Mouse (Mus musculus) megakaryocyte, embryonic 14.5 days (primary cell): Measurements from ENCODE around the gene Serinc2.

Experiments used
- FLI1 ChIP-seq: IDR thresholded peaks from 2 replicates; pipeline ENCODE4 v1.6.1; 2012; ENCODE audit warnings: low read length, inconsistent platforms, mixed read lengths
- GATA1 ChIP-seq: IDR thresholded peaks from 3 replicates; pipeline ENCODE4 v1.6.1; 2012; ENCODE audit warnings: mixed read lengths, low read length, inconsistent platforms, borderline replicate concordance

DNA sequence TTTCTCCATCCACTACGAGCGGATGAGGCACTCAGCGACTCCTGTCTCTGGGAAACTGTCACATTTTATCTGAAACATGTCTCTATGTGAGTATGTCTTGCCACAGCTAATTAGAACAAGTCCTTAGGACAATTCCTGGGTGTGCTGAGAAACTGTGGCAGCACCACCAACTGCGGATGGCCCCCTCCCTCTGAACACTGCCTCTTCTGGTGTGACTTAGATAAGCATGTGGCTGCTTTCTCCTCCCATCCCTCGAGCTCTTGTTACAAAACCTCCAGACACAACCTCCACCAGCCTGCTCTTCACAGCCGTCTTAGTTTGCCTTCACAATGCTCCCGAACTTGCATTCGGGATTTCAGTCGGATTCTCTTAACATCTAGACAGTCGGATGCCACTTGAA, 65.1 kb downstream of the Serinc2 start:
- no peak for TF ChIP-seq GATA1
- no peak for TF ChIP-seq FLI1
